Mouse (Mus musculus) kidney, embryonic 16.5 days (tissue): ENCODE data around the gene Prokr1. TPM values are rescaled to one million over a fixed set of nuclear protein-coding genes. Genes with fewer than 3 reads are reported as not detected.
A peak's percentile ranks its signal among the peaks of the same experiment; 100 is the strongest.

Experiments used
- ATAC-seq: fragments of 200-750 bp; cut with Nextera tagmentation; 2 replicates; pipeline ENCODE4 v1.8.0; 2017; ENCODE audit warnings: moderate TSS enrichment; ENCODE audit not compliant: low FRiP score, low TSS enrichment
- H3K27ac ChIP-seq: fragments of 300-500 bp; sonication (generic); 2 replicates; pipeline ENCODE4 v1.5.1; 2014; ENCODE audit warnings: low read length
- H3K27me3 ChIP-seq: fragments of 300-500 bp; sonication (generic); 2 replicates; pipeline ENCODE4 v1.6.1; 2014; ENCODE audit warnings: low read length, control low read depth, mixed read lengths; ENCODE audit not compliant: insufficient read depth
- H3K36me3 ChIP-seq: fragments of 300-500 bp; sonication (generic); 2 replicates; pipeline ENCODE4 v1.6.1; 2014; ENCODE audit warnings: low read length, control low read depth, mixed read lengths; ENCODE audit not compliant: insufficient read depth
- H3K4me1 ChIP-seq: fragments of 300-500 bp; sonication (generic); 2 replicates; pipeline ENCODE4 v1.6.1; 2014; ENCODE audit warnings: low read length, control low read depth, mixed read lengths; ENCODE audit not compliant: insufficient read depth
- H3K4me2 ChIP-seq: fragments of 300-500 bp; sonication (generic); replicated peaks from 2 replicates; pipeline ENCODE4 v1.6.1; 2014; ENCODE audit warnings: low read depth, low read length
- H3K4me3 ChIP-seq: fragments of 300-500 bp; sonication (generic); 2 replicates; pipeline ENCODE4 v1.5.1; 2014; ENCODE audit warnings: mild to moderate bottlenecking, low read length
- H3K9ac ChIP-seq: fragments of 300-500 bp; sonication (generic); replicated peaks from 2 replicates; pipeline ENCODE4 v1.6.1; 2014; ENCODE audit warnings: low read length
- H3K9me3 ChIP-seq: fragments of 300-500 bp; sonication (generic); 2 replicates; pipeline ENCODE4 v1.6.1; 2016; ENCODE audit warnings: low read length, control low read depth
- WGBS: fragments of 180-500 bp; shearing (Covaris S2); extraction: QIAGEN DNeasy Blood & Tissue Kit; methylation state at CpG from one replicate; pipeline ENCODE4 v1.1.7; 2014; 5-methylcytosine and 5-hydroxymethylcytosine counted together
- polyA plus RNA-seq: library from polyadenylated mRNA; unstranded; fragments of >200 nt; fragmentation: Nextera tagmentation; extraction: Ambion mirVana; gene quantifications from 2 replicates; pipeline ENCODE4 v1.2.1, GENCODE M21; 2015

Gene Prokr1
- polyA plus RNA-seq, 1 experiment from 2014 or later, result 5.1 TPM

DNA sequence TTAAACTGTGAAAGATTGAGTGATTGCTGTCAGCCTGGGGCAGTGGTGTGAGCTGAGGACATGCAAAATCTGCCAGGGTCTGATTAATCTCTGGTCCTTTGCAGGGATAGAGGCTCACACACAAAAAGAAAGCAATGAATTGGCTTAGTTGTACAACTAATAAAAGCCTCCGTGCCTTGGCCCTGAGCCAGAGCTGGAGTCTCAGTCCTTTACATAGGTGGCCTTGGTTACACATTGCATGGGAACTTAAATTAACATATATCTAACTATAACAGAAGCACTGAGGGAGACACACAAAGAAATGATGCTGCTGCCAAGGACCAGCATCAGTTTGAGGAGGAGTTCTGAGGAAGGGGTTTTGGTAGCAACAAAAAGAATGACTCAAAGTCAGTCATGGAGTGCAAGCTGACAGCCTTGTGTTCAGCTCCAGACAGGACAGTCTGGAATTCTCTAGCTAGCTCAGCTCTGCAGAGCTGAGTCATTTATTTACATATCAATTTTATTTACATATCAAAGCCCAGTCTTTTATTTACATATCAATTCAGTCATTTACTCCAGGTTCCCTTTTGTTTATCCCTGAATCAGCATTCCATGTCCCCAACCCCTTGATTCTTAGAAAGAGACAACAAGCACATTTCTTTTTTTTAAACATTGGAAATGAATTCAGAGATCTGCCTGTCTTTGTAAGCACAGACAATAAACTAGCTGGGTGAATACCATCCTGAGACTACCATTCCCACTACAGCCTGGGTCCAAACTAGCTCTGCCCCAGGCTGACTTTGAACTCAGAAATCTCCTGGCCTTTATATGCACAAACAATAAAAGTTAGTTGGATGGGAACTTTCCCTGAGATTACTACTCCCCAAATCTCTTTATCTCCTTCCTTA is 45.0 kb downstream of the Prokr1 start:
- Histone ChIP-seq H3K9me3 (peaks cover 9% of the 10 kb centered on the region; the same call in 1 of the 2 replicates), H3K36me3 (no peaks in the 10 kb centered on the region), H3K27me3 (no peaks in the 10 kb centered on the region), H3K4me2 (no peak overlapping the region), H3K4me1 (no peaks in the 10 kb centered on the region; the same call in 1 of the 2 replicates), H3K27ac (no peak overlapping the region), H3K4me3 (no peak overlapping the region), H3K9ac (no peak overlapping the region)
- ATAC-seq, result no peak
- WGBS, result 37% methylated on average over 1 of the region's 1 CpGs

DNA sequence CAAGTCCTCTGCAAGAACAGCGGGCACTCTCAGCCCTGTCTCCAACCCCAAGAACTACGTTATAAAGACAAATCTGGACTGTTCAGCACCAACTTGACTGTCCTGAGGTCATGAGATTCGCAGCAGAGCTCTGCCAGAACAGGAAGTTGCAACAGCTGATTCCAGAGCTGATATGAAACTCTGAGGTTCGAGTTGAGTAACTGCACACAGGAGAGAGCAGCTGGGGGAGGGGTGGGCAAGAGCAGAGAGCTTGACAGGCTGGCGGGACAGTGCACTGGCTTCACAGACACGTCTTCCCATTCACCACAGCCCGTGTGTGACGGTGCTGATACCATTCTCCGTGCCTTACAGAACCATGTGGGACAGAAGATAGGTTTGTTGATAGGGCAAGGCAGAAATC is 48.5 kb downstream of the Prokr1 start:
- Histone ChIP-seq H3K9me3 (peaks cover 9% of the 10 kb centered on the region; the same call in 1 of the 2 replicates), H3K9ac (no peak overlapping the region), H3K36me3 (no peaks in the 10 kb centered on the region), H3K27ac (no peak overlapping the region), H3K4me2 (0 out of 2 replicates have a peak overlapping the region, but pooled peaks have one; percentile 3), H3K4me3 (no peak overlapping the region), H3K27me3 (no peaks in the 10 kb centered on the region), H3K4me1 (no peaks in the 10 kb centered on the region; the same call in 1 of the 2 replicates)
- 51% methylated on average over 9 of the region's 9 CpGs for WGBS
- 0 out of 2 replicates have a peak, but pooled peaks have one; percentile 39 for ATAC-seq

DNA sequence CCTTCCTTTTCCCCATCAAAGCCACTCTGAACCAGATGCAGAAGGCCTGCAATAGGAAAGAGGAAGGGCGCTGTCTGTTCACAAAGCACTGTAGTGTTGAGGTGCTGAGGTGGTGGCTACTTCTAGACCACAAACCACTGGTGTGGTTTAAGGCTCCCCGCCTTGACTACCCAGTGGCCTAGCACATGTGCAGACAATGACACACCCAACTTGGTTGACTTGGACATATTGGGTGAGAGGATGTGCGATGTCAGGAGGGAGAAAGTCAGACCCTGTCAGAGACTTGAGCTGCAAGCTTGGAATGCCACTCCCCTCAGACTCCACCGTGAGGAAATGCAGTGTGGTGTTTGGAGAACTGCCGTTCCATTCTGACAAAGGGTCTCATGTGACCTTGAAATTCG is 49.4 kb downstream of the Prokr1 start:
- ATAC-seq, result no peak
- no peaks in the 10 kb centered on the region for H3K36me3 ChIP-seq
- H3K4me1 ChIP-seq, result no peaks in the 10 kb centered on the region; the same call in 1 of the 2 replicates
- H3K9ac ChIP-seq, result no peak overlapping the region
- no peak overlapping the region for H3K4me2 ChIP-seq
- no peak overlapping the region for H3K27ac ChIP-seq
- 83% methylated on average over 6 of the region's 6 CpGs for WGBS
- H3K27me3 ChIP-seq, result no peaks in the 10 kb centered on the region
- no peak overlapping the region for H3K4me3 ChIP-seq
- peaks cover 3% of the 10 kb centered on the region; the same call in 1 of the 2 replicates for H3K9me3 ChIP-seq

DNA sequence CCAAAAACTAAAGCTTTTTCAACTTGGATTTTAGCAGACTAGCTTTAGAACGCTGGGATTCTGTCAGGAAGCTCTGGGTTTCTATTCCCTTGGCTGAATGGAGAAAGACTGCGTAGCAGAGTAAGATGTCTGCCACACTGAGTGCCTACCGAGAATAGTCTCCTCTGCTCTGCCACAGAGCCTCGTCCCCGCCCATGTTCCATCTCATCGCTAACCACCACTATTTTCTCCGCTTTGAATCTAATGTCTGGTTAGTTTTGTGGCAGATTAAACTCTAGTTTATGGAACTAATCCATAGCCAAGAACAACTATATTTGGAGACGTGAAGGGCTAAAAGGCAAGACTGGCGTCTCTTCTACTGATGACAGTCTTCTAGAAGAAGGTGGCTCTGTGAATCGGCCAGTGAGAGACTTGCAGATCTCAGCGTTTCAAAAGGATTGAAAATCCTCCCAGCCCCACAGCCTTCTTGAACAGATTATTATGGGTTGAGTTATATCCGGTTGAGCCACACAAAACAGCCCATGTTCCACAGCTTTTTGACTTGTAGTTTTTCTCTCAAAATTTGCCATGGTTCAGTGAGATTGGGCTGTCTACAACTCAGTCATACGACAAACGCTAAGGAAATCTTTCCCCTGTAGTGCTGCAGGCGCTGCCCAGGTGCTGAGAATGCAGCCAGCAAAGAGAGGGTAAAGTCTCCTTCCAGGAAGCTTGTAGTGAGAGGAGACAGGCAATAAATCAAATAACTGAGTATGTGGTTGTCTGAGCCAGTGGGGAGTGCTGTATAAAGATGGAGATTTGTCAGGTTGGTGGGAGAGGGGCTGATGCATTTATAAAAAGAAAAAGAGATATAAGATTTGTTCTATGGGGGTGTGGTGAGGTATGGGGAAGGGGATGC is 51.9 kb downstream of the Prokr1 start:
- H3K4me3 ChIP-seq, result no peak overlapping the region
- 70% methylated on average over 15 of the region's 15 CpGs for WGBS
- no peaks in the 10 kb centered on the region for H3K9me3 ChIP-seq
- H3K4me2 ChIP-seq, result no peak overlapping the region
- no peak overlapping the region for H3K9ac ChIP-seq
- H3K4me1 ChIP-seq, result no peaks in the 10 kb centered on the region; the same call in 1 of the 2 replicates
- no peaks in the 10 kb centered on the region for H3K36me3 ChIP-seq
- no peak for ATAC-seq
- no peak overlapping the region for H3K27ac ChIP-seq
- no peaks in the 10 kb centered on the region for H3K27me3 ChIP-seq

DNA sequence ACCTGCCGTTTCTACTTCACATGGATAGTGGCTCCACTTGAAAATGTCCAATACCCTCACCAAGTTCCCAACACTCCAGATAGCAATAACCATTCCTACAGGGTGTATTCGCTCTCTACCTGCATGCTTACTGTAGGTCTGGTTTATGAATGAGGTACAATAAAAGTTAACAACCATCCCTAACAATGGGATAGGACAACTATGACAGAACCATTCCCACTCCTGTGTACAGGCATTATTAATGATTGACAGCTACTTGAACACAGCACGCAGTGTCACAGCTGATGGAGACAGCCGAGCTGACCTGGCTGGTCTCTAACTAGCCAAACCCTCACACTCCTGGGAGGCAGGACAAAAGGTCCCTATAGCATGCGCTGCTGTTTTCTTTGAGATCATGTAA is 52.9 kb downstream of the Prokr1 start:
- no peaks in the 10 kb centered on the region; the same call in 1 of the 2 replicates for H3K4me1 ChIP-seq
- 61% methylated on average over 5 of the region's 5 CpGs for WGBS
- no peaks in the 10 kb centered on the region for H3K9me3 ChIP-seq
- H3K36me3 ChIP-seq, result no peaks in the 10 kb centered on the region
- no peak overlapping the region for H3K4me2 ChIP-seq
- H3K9ac ChIP-seq, result no peak overlapping the region
- no peaks in the 10 kb centered on the region for H3K27me3 ChIP-seq
- H3K4me3 ChIP-seq, result no peak overlapping the region
- no peak for ATAC-seq
- no peak overlapping the region for H3K27ac ChIP-seq

DNA sequence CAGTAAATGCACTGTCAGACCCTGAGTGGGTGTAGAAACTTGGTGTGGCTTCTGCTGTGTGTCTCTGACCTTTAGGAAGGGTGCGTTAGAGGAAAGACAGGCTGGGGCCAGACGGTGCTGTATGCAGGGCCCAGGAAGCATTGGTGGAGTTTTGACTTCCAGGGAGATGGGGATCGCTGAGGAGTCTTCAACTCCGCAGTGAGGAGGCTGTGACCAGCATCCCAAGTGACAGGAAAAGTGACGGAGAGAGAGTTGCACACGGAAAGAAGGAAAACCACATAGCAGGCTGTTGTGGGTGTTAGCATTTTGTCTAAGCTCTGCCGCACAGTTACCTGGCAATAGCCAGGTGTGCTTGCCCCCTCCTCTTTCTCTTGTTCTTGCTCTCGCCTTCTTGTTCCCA is 54.3 kb downstream of the Prokr1 start:
- Histone ChIP-seq H3K27me3 (no peaks in the 10 kb centered on the region), H3K4me1 (no peaks in the 10 kb centered on the region), H3K4me3 (no peak overlapping the region), H3K36me3 (no peaks in the 10 kb centered on the region), H3K4me2 (no peak overlapping the region), H3K27ac (no peak overlapping the region), H3K9ac (no peak overlapping the region), H3K9me3 (no peaks in the 10 kb centered on the region)
- ATAC-seq, result no peak
- WGBS, result 70% methylated on average over 8 of the region's 8 CpGs

DNA sequence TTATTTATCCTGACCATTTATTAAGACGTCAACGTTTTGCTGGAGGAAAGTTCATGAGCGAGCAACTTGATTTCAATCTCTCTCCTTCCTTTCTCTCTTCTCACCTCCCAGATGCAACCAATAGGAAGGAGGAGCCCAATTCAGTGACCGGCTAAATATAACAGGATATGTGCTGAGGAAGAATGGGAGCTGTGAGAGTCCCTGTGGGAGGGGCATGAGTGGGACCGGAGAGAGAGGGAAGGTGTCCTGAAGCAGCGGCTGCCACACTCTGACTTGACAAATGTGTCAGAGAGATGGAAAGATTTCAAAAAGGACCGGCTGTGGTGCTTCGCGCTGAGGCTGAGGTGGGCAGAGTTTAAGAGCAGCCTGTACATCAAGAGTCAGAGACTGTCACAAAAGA is 54.9 kb downstream of the Prokr1 start:
- Histone ChIP-seq H3K27me3 (no peaks in the 10 kb centered on the region), H3K9ac (no peak overlapping the region), H3K9me3 (no peaks in the 10 kb centered on the region), H3K4me3 (no peak overlapping the region), H3K4me1 (no peaks in the 10 kb centered on the region), H3K4me2 (no peak overlapping the region), H3K27ac (no peak overlapping the region), H3K36me3 (no peaks in the 10 kb centered on the region)
- no peak for ATAC-seq
- WGBS, result 37% methylated on average over 9 of the region's 9 CpGs

DNA sequence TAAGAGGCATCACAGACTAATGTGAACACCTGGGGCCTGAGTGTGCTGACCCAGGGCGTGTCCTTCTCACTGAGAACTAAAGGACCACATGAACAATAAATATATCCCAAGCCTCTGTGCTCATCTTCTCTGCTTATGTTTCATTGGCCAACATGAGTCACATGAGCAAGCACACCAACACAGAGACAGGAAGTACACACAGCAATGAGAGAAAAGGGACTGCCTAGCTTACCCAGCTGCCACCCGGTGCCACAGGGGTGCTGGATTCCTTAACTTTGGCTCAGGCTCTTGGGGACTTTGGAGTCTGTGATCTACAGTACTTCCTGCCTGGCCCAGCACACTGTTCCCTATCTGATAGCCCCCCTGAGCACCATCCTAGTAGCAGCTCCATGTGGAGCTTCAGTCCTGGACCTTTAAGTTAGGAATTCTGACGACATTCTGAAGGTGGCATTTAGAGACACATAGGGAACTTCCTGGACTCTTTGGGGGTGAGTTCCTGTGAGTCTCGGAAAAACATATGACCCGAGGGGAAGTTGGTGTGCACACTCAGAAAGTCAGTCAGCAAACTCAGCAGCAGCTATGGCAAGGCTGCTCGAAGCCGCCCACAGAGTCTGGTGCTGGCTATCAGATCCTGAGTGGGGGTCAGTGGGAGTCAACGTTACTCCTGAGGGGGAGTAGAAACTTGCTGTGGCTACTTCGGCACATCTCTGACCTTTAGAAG is 55.5 kb downstream of the Prokr1 start:
- no peaks in the 10 kb centered on the region for H3K4me1 ChIP-seq
- no peak overlapping the region for H3K27ac ChIP-seq
- H3K4me2 ChIP-seq, result no peak overlapping the region
- H3K36me3 ChIP-seq, result no peaks in the 10 kb centered on the region
- no peaks in the 10 kb centered on the region for H3K27me3 ChIP-seq
- no peaks in the 10 kb centered on the region for H3K9me3 ChIP-seq
- H3K9ac ChIP-seq, result no peak overlapping the region
- H3K4me3 ChIP-seq, result no peak overlapping the region
- no peak for ATAC-seq
- whole genome bisulfite sequencing, result 55% methylated on average over 9 of the region's 9 CpGs

DNA sequence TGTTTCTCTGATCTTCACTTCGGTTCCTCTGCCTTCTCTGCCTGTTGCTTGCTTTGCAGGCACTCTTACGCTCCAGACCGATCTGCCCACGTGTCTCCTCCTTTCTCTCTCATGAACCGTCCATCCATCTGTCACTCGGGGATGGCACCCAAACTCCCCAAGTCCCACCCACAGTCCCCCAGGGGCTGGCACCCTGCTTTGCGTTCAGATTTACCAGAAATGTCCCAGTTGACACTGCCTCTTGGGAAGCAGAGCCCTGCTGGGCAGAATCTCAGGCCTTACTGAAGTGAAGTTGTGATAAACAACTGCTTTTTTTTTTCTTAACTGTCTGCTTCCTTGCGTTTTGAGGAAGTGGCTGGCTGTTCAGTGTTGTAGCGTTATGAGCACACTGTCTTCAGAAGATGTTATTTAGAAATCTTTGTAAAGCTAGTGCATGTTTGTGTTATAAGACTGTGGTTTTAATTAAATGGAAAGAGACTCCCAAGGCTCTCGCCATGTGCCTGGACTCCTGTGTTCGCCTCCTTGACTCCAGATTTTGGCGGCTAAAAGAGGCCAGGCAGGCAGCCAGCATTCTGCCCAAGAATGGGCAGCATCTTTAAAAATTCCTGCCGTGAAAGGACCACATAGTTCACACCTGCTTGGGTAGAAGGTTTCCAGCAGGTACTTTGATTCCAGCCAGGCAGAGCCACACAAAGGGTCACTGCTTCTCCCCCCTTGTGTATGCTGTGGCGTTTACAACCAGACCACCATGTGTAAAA is 57.4 kb downstream of the Prokr1 start, which contains the start of gene Arhgap25:
TSS of gene Arhgap25 (minus strand) at position 307 of the 758 bp plus-strand sequence.
- ATAC-seq, result no peak
- Histone ChIP-seq H3K27ac (no peak within 1 kb of the TSS), H3K9me3 (no peaks in the 10 kb centered on the region), H3K4me1 (no peaks in the 10 kb centered on the region), H3K9ac (no peak within 1 kb of the TSS), H3K4me3 (no peak within 1 kb of the TSS), H3K36me3 (no peaks in the 10 kb centered on the region), H3K4me2 (no peak within 1 kb of the TSS), H3K27me3 (no peaks in the 10 kb centered on the region)
- WGBS, result 60% methylated on average over 14 of the region's 14 CpGs
